Mouse (Mus musculus): ENCODE data around the gene Pik3r5.

DNA sequence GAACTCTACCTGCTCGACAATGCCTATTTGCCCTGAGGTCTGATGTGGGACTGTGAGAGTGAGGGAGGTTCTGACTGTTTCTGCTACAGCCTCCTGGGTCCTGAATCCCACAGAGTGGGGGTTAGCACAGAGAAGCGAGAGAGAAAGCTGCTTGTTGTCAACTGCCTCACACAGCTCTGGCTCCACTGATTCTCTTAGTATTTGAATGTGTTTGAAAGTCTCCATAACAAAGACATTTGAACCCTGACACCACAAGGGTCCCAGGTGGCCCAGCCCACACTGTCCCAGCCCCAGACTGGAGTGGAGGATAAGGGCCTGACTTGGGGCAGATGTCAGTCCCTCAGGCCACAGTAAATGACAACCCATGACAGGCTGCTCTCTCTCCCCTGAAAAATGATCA, 57.3 kb downstream of the Pik3r5 start:
- TF ChIP-seq EP300 (IDR thresholded peaks at IDR 0.05; ENCODE audit: low read depth) (no peak), CTCF (IDR thresholded peaks at IDR 0.05; ENCODE audit: low read depth) (no peak)

Measured in liver, postnatal 0 days (tissue).